Mouse (Mus musculus) urinary bladder, postnatal 4 days (tissue): ENCODE results near the gene Ksr1.

ENCODE experiments used
- DNase-seq, 2 experiments: peaks; one replicate each; pipeline ENCODE4 v3.0.0; 2021 to 2022; ENCODE audit warnings: low spot score in 2 of 2

Gene Ksr1

DNA sequence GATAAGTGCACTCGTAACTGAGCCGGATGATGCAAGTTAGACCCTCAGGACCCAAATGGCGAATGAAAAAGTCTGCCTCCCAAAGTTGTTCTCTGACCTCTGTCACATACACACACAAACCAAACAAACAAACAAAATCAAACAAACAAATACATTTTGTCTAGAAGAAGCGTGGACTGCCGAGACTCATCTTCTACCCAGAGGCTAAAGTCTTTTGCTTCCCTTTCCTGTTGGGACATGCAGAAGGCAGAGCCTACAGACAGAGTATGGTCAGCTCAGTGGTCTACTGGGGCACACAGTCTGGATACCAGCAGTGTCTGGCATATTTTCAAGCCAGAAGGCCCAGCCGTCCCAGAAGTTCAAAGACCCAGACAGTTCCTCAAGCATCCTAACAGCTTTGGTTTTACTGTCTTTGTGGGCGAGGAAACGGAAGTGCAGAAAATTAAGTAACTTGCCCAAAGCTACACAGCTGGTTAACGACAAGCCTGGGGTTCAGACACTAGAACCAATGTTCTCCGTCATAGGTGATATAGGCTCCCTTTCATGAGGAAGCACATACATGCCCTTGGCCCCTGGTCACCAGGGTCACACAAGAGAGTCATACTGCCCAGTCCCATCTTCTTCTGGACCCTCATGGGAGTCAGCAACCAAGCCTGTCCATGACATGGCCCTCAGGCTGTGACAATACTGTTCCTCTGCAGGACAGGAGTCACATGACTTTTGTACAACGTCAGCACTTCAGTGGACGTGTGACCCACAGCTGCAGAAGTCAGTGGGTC, 163.5 kb downstream of the Ksr1 start:
- no peak for DNase-seq

DNA sequence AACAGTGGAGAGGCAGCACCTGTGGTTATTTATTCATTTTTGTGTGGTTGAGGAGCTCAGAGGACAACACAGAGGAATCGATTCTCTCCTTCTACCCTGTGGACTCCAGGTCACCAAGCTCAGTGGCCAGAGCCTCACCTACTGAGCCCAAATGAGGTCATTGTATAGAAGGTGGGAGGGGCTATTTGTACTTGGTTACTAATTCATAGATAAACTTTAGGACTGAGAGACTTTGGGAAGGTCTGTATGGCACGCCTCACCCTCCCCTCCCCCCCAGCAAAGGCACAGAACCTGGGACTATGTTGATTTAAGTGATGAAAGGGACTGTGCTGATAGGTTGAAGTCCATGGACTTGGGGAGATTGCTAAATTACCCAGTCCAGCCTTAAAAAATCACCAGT, 164.2 kb downstream of the Ksr1 start:
- no peak for DNase-seq

DNA sequence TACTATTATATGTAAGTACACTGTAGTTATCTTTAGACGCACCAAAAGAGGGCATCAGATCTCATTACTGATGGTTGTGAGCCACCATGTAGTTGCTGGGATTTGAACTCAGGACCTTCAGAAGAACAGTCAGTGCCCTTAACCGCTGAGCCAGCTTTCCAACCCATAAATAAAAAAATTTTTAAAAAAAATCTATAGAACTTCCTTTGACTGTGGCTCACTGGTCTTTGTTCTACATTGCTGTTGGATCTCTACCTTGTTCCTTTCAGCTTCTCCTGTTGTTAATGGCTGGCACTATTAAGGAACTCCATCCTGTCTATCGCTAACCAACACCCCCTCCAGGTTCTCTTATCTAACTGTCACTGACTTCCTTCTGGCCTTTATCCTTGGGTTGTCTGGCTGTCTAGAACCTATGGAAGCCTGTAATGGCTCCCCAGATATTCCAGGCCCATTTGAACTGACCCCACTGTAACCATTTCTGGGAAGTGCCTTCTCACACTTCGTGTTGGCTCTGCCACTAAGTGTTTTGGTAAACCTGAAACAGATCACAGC, 166.0 kb downstream of the Ksr1 start:
- DNase-seq: no peak

DNA sequence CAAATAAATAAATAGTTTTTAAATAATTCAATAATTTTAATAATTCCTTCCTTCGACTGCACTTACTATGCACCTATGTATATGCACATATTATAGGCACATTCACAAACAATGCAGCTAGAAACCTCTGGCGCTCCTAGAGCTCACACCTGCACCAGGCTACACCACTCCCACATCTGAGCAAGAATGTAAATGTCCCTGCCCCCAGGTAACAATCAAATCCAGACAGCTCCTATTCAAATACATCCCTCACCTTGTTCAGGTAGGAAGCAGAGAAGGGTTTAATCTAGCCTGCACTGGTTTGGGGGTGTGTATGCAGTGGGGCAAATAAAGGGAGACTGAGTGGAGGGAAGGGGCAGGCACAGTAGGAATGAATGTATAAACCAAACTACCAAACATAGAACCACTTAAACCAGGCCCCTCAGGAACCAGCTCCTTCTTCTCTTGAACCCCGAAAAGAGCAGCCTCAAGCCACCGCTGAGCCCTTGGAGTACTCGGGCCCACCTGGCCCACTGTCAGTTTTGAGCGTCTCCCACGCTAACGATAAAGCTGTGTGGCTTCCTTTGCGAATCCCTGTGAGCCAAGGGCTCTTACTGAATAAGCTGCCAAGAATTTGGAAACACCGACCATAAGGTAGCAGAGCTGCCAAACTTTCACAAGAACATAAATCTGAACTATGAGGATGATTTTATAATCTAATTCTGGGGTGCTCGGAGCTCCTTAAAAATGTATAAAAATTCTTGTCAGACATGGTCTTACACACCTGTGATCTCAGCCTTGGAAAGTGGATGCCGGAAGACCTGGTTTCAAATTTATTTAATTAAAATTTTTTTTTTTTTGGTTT, 167.8 kb downstream of the Ksr1 start:
- no peak for DNase-seq

DNA sequence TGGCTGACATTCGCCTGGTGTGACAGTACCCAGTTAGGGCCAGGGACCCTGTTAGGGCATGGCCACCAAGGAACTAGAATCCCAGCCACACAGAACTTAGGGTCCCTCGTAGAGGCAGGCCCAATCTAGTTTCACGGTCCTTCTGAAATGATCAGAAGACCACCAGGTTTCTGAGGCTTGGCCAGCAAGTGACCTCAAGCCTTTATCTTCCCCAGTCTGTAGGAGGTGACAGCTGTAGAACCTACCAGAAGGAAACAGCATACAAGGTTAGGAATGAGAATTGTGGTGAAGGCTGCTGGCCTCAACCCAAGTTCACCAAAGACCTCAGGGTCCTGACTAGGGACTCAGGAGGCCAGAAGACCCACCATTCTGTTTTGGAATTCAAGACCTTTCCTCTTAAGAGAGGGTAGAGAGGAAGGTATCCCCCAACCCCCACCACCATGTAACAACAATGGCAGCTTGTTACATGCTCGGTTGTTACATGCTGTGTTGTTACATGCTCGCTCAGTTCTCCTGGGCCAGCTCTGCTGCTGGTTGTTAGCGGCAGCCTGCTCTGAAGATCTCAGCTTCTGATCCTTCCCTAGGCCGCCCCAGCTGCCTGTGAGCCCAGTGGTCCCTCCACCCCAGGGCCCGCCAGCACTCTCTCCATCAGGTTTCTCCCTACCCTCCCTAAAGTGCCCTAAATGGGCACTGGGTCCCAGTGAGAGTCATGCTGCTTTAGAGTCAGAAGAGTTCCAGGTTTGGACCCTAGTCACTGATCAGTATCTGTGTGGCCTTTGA, 169.3 kb downstream of the Ksr1 start:
- DNase-seq: no peak

DNA sequence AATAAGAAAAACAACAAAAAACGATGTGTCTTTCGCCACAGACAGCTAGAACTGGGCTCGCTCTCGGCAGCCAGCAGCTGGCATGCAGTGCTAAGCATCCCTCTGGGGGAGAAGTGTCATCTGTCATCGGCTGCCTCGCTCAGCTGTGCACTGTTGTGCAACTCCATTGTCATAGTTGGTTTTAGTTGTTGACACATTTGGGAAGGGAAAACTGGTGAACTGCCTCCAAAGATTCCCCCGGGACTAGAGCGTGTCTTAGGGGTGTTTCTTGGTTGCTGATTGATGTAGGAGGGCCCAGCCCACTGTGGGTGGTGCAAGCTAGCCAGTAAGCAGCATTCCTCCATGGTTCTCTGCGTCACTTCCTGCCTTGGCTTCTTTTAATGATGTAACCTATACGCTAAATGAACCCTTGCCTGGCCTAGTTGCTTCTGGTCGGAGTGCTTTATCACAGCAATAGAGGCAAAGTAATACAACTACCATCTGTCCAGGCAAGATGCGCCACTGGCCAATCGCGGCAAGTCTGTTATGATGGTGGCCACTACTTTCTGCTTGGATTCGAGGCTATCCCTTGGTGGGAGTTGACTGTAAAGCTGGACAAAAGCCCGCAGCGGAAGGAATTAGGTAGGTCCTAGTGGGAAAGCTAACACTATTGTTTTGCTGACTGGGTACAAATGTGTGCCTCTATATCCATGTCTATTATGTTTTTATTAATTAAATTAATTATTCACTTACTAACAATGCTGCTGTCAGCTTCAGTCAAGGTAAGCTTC, 172.6 kb downstream of the Ksr1 start:
- peak in 1 of 2 experiments; percentile 38 for DNase-seq

DNA sequence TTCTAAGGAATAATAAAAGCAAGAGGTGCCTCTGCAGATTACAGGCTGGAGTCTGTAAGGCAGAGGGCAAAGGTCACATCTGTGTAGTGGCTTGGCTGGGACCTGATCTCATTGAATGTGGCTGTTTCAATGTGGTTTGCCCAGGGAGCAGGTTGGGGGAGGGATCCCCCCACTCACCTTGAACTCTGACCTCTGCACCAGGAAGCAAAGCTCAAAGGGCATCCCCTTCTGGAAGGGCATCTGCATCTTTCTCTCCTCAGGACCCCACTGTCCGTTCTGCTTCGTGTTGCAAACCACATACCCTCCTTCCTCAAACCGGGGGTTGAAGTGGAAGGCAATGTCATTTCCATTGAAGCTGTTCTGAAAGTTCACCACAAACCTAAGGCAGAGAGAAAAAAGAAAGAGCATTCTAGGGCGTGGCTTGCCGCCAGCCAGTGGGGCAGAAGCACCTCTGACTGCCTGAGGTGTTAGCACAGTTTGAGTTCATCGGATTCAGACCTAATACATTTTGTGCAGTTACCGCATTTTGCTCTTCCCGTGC, 173.3 kb downstream of the Ksr1 start:
- DNase-seq: no peak

DNA sequence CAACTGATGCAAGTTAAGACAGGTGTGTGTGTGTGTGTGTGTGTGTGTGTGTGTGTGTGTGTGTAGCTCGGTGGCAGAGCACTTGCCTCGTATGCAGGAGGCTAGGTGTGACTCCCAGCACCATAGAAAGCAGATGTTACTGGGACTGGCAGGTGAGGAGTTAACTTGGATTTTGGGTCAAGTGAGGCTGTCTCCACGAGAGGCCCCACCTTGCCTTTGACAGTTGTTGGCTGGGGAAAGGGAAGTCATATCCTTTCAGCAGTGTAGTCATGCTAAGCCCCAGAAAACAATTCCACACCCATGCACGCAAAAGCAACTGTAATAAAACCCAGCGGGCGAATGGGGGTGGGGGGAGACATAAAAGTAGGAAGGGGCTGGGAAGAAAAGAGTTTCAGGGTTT, 173.9 kb downstream of the Ksr1 start:
- no peak for DNase-seq

DNA sequence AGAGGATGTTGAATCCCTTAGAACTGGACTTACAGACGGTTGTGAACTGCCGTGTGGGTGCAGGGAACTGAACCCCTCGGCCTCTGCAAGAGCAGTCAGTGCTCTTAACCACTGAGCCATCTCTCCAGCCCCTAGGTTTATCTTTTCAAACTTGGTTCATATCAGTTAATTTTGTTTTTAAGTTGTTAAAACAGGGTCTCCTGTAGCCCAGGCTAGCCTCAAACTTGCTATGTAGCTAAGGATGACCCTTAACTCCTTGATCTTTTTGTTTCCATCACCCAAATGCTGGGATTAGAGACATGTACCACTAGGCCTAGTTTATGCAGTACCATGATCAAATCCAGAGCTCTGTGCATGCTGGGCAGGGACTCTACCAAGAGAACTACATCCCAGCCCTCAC, 174.5 kb downstream of the Ksr1 start:
- no peak for DNase-seq

DNA sequence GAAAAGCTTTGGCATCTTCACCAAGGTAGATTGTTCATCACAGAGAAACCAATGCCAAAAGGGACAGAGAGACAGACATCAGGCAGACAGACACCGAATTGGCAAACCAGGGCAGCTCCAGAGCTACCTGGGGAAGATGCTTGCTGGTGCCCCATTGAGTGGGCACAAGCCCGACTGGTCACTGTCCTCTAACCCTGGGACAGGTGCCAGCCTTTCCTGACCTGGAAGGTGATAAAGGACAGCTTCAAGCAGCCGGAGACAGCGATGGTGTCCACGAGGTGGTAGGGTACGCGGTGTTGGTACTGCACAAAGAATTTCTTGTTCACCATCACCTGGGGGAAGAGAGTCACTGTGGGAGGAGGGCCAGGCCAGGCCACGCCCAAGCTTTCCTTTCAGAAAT, 175.1 kb downstream of the Ksr1 start:
- DNase-seq: no peak

DNA sequence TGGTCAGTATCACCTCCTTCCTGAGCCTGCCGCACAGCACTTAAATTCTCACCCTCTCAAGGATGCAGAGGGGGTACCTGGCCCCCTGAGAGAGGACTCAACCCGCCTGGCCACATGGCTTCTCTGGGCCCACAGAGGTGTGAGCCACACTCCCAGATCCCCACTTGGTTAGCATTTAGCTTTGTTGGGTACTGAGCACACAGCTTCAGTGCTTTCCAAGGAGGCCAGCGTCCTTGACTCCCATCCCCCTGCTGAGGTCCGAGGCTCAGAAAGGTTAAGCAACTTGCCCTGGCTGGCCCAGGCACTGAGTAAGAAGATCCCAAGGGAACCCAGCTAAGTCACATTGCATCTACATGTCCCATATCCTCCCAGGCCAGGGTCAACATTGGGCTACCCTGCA, 178.1 kb downstream of the Ksr1 start:
- DNase-seq: no peak

DNA sequence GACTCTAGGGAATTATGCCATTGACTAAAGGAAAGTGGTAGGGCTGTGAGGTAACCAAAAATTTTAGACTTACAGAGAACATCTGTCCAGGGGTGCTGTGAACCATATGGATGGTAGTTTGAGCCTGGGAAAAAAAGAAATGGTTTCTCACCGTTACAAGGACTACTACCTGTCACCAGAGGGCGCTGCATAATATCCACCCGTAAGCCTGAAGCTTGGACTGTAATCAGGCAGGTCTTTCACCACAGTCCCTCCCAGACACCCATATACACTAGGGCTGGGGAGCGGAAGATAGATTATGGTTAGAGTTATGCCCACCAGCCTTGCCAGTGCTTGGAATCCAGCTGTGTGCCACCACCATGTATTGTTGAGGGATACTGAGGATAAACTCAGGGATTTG, 178.8 kb downstream of the Ksr1 start:
- DNase-seq: no peak
